Mouse (Mus musculus) thymus, postnatal 25 days (tissue): Measurements from ENCODE around the gene Tmem19.

ENCODE experiments used
- DNase-seq: peaks from one replicate; pipeline ENCODE4 v3.0.0; 2022

The Tmem19 gene

DNA sequence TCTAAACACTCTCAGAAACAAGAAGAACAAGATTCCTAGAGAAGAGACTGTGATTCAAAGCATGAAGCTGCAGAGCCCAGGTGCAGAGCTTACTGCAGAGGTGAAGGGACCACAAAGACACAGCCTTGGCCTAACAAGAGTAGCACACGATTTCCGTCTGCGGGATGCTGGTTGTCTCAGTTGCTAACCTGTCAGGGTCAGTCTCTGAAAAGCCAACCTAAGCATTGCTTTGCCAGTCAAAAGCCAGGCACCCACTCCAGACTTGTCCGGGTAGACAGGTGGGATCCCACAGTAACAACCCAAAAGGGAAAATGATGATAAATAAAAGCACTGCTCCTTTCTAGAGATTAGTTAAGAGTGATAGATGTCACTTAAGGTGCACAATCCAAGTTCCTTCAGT lies 53.1 kb downstream of the Tmem19 start:
- DNase-seq: no peak

DNA sequence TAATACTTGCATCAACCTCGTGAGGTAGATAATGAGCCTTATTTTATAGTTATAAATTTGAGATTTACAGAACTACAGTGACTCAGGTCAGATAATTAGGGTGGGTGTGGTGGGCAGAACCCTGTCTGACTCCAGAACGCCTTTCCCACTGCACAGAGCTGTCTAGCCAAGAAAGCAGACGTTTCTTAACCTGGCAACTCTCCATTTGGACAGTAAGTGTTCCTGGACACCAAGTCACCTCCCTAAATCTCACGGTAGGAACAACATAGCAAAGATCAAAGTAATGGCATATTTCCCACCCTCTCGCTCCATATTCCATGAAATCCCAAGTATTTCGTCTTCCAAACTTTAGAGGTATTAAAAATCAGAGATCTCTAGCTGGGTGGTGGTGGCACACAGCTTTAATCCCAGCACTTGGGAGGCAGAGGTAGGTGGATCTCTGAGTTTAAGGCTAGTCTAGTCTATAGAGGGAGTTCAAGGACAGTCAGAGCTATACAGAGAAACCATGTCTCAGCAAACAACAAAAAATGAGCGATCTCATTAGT lies 54.9 kb downstream of the Tmem19 start:
- DNase-seq: no peak

DNA sequence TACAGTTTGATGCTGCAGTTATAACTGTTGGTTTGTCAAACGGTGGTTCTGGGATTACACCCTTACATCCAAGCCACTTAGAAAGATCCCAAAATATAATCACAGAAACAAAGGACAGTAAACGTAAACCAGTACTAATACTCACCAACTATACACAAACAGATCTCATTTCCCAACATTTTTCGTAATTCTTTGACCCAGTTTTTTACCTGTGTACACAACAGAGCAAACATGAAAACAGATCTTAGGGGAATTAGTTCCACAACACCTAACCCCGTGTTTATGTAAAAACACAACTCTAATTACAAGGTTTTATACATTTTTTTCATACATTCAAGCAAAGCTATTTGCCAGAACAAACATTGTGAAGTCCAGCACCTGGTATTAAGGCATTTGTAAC lies 63.6 kb downstream of the Tmem19 start:
- DNase-seq: no peak

DNA sequence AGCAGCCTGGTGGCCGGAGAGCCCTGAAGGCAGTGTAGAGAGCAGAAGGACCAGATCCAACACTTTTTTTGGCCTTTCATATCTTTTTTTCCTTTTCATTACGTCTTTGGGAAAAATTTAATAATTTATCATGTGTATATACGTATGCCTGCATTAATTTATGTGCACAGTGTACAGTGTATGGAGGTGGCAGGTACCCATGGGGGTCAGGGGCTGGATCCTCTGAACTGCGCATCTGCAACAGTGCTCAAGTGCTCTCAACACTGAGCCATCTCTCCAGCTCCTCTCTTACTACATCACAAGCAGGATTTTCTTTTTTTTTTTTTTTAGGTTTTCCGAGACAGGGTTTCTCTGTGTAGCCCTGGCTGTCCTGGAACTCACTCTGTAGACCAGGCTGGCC lies 64.7 kb downstream of the Tmem19 start:
- no peak for DNase-seq

DNA sequence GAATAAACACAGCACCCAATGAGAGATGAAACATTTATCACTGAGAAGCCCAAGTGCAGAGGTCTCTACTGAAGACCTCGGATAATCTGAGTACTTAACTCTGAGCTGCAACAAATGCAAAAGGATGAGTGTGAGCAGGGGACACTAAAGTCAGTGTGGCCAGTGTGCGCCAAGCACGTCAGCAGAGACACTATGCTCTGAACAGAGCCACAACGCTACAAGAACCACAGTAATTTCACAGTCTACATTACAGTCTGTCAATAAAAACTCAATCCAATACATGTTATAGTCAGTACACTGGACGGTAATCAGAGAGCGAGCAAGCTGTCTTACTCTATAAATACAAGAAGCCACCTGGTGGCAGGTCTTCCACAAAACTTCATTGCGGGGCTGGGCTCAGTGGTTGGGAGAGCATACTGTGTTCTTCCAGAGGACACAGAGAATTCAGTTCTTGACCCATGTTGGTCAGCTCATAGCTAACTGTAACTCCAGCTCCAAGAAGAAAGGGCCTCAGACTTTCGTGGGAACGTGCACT lies 65.8 kb downstream of the Tmem19 start:
- no peak for DNase-seq

DNA sequence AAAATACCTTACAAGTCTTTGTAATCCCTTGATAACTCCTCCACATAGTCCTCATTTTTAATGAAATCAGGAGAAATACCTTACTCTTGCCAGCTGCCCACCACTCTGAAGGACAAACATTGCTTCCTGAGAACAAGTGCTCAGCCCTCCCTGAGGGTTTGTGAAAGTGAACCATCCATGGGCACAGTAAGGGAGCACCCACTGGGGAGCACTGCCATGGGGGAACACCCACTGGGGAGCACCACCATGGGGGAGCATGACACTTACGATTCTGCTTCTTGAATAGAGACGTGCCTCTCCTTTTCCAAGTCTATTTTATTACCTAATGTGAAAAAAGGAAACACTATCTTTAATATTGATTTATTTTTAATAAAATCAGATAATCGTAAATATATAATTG lies 67.1 kb downstream of the Tmem19 start:
- no peak for DNase-seq

DNA sequence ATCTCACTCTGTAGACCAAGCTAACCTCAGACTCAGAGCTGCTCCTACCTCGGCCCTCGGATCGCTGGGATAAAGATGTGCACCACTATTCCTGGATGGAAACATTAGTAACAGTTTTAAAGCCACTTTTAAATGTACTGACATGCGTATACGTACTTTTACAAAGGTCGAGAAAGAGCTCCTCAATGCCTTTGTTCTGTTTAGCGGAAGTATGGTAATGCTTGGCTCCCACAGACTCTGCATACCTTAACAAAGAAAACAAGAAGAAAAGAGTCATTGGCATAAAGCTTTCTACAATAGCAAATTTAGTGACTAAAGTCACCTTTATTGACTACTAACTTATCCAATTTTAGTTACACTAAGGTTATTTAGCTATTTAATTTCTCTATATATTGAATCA lies 67.6 kb downstream of the Tmem19 start:
- DNase-seq: no peak

DNA sequence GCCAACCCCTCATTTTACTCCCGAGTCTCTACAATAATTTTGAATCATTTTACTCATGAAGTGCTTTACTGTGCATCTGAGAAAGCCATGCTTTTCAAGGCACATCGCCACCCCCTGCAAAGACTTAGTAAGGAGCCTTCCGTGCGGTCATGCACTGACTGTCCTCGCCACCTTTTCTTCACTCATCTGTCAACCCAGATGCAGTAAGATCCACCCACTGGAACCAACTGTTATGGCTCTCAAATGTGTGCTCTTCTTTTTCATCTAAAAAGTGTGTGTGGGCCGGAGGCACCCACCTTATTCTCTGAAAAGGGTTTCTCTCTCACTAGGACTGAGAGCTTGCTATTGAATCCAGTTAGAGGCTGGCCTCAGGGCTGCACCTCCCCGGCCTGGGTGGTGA lies 68.4 kb downstream of the Tmem19 start:
- DNase-seq: no peak

DNA sequence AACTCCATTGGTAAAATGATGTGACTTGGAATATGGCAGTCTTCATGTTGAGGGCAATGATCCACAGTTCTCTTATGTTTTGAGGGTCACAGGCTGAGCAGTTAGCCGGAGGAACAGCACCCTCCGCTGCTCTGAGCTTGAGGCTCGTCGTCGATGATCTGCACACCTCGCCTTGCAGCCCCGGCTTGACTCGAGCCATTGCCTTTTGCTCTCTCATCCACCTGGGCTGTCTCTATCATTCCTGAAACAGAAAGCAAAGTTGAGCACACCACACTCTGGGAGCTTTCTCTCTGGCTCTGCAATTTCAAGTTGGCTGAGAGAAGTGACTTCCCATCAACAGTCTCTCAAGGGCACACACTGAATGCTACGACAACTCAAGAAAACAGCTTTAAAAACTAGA lies 71.6 kb downstream of the Tmem19 start:
- DNase-seq: no peak
